Mouse (Mus musculus) liver, embryonic 15.5 days (tissue): ENCODE results near the gene Vps16. TPM values are rescaled to one million over a fixed set of nuclear protein-coding genes. Genes with fewer than 3 reads are reported as not detected.

ENCODE experiments used
- ATAC-seq: fragments of 200-750 bp; cut with Nextera tagmentation; 2 replicates; pipeline ENCODE4 v1.8.0; 2017; ENCODE audit warnings: moderate number of reproducible peaks, mild to moderate bottlenecking, moderate library complexity; ENCODE audit not compliant: insufficient read depth
- H3K27ac ChIP-seq: fragments of 300-500 bp; sonication (generic); replicated peaks from 2 replicates; pipeline ENCODE4 v1.5.1; 2015; ENCODE audit warnings: mild to moderate bottlenecking, inconsistent platforms
- H3K27me3 ChIP-seq: fragments of 300-500 bp; sonication (generic); 2 replicates; pipeline ENCODE4 v1.6.1; 2015; ENCODE audit warnings: mild to moderate bottlenecking, inconsistent platforms
- H3K36me3 ChIP-seq: fragments of 300-500 bp; sonication (generic); replicated peaks from 2 replicates; pipeline ENCODE4 v1.6.1; 2015; ENCODE audit warnings: moderate library complexity, mild to moderate bottlenecking, inconsistent platforms
- H3K4me1 ChIP-seq: fragments of 300-500 bp; sonication (generic); replicated peaks from 2 replicates; pipeline ENCODE4 v1.6.1; 2015; ENCODE audit warnings: inconsistent platforms
- H3K4me2 ChIP-seq: fragments of 300-500 bp; sonication (generic); 2 replicates; pipeline ENCODE4 v1.6.1; 2015; ENCODE audit warnings: moderate library complexity, mild to moderate bottlenecking, inconsistent platforms
- H3K4me3 ChIP-seq: fragments of 300-500 bp; sonication (generic); replicated peaks from 2 replicates; pipeline ENCODE4 v1.5.1; 2015; ENCODE audit warnings: mild to moderate bottlenecking, inconsistent platforms
- H3K9ac ChIP-seq: fragments of 300-500 bp; sonication (generic); 2 replicates; pipeline ENCODE4 v1.6.1; 2015; ENCODE audit warnings: moderate library complexity, mild to moderate bottlenecking, inconsistent platforms
- H3K9me3 ChIP-seq: fragments of 300-500 bp; sonication (generic); replicated peaks from 2 replicates; pipeline ENCODE4 v1.6.1; 2016; ENCODE audit warnings: inconsistent platforms
- WGBS: fragments of 180-500 bp; shearing (Covaris S2); methylation state at CpG from one replicate; pipeline ENCODE4 v1.1.7; 2015; ENCODE audit warnings: mixed read lengths; ENCODE audit not compliant: insufficient replicate concordance; 5-methylcytosine and 5-hydroxymethylcytosine counted together
- polyA plus RNA-seq: library from polyadenylated mRNA; unstranded; fragments of >200 nt; fragmentation: Nextera tagmentation; extraction: Ambion mirVana; gene quantifications from 2 replicates; pipeline ENCODE4 v1.2.1, GENCODE M21; 2015

Gene Vps16
- polyA plus RNA-seq, 1 experiment from 2014 or later, result 35.0 TPM

GRCm38 (mm10) chr2:130449794-130450433 lies 25.8 kb downstream of the Vps16 start, which contains the start of gene Ptpra:
Ptpra (plus strand) TSS chr2:130450278.
- peak within 1 kb of the TSS; percentile 96 for H3K4me2 ChIP-seq
- H3K27me3 ChIP-seq, result peaks cover 20% of the 10 kb centered on the region
- peaks cover 50% of the 10 kb centered on the region for H3K4me1 ChIP-seq
- peak within 1 kb of the TSS; percentile 94 for H3K4me3 ChIP-seq
- 0 out of 2 replicates have a peak, but pooled peaks cover 3% of the 10 kb centered on the region for H3K36me3 ChIP-seq
- peak; percentile 98 for ATAC-seq
- H3K9me3 ChIP-seq, result no peaks in the 10 kb centered on the region
- peak within 1 kb of the TSS; percentile 90 for H3K27ac ChIP-seq
- WGBS, result under 1% methylated on average over 49 of the region's 50 CpGs
- peak within 1 kb of the TSS; percentile 91 for H3K9ac ChIP-seq

DNA sequence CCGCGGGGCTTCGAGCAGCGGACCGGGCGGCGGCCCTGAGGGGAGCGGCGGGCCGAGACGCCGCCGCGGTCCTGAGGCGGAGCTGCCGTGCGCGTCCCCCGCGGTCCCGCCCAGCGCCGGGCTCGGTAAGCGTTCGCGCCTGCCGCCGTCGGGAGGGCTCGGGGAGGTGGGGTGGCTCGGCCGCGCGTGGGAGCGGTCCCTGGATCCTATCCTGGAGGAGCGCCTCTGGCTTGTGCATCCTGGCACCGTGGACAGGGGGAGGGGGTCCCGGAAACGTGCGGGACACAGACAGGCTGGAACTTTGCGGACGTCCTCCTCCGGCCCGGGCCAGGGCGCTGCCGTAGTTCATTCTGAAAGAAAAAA lies 26.3 kb downstream of the Vps16 start:
- H3K36me3 ChIP-seq, result no peaks in the 10 kb centered on the region
- H3K27me3 ChIP-seq, result peaks cover 20% of the 10 kb centered on the region
- H3K4me3 ChIP-seq, result peak overlapping the region; percentile 94
- peak overlapping the region; percentile 91 for H3K9ac ChIP-seq
- under 1% methylated on average over 47 of the region's 47 CpGs for WGBS
- H3K9me3 ChIP-seq, result no peaks in the 10 kb centered on the region
- peaks cover 52% of the 10 kb centered on the region for H3K4me1 ChIP-seq
- ATAC-seq, result peak; percentile 95
- H3K4me2 ChIP-seq, result peak overlapping the region; percentile 96
- peak overlapping the region; percentile 90 for H3K27ac ChIP-seq

DNA sequence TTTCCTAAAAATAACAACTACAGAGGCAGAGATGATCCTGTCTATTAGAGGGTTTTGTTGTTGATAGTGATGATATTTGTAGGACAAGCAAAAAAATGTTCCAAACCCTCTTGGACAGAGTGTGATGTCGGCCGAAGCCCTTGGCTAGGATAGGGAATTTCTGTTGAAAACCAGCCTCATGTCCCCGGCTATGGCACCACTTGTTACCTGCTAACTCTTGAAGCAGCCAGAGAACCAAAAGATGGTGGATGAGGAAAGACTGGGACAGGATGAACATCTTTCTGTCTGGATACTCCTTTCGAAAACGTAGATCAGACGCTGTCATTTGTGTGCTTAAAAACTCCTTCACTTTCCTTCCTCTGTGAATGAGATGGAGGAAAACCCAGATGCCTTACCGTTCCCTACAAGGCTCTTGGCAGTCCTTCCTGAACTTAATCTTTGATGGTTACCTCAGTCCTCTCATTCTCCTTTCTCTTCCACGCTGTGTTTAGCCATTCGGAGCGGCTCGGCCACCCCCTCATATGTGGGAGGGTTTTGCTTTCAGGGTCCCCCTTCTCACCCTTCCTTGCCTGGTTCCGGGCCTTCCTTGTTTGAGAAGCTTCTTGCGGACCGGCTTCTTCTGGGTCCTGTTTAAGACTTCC lies 27.1 kb downstream of the Vps16 start:
- Histone ChIP-seq H3K4me1 (peaks cover 56% of the 10 kb centered on the region), H3K27ac (no peak overlapping the region), H3K4me3 (peak overlapping the region; percentile 94), H3K36me3 (no peaks in the 10 kb centered on the region), H3K9ac (peak overlapping the region; percentile 91), H3K4me2 (peak overlapping the region; percentile 96), H3K27me3 (peaks cover 20% of the 10 kb centered on the region), H3K9me3 (no peaks in the 10 kb centered on the region)
- WGBS, result 72% methylated on average over 14 of the region's 14 CpGs
- ATAC-seq, result no peak

DNA sequence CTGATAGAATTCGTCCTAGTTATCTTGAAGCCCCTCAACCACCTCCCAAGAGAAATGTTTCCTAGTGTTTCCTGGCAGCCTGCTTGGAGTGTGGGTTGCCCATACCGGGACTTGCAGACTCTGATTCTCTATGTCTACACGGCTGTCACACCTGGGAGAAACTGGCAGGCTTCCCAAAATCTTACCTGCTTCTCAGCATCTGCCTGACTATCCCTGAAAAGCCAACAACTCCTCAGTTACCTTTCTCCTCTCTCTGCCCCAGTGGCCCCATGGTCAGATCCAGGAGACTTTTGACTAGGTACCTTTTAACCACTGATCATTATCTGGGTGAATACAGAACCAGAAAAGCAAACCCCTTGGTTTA lies 27.6 kb downstream of the Vps16 start:
- peaks cover 56% of the 10 kb centered on the region for H3K4me1 ChIP-seq
- no peak overlapping the region for H3K9ac ChIP-seq
- no peaks in the 10 kb centered on the region for H3K9me3 ChIP-seq
- H3K4me3 ChIP-seq, result peak overlapping the region; percentile 94
- H3K27me3 ChIP-seq, result peaks cover 20% of the 10 kb centered on the region
- peak overlapping the region; percentile 96 for H3K4me2 ChIP-seq
- 64% methylated on average over 3 of the region's 3 CpGs for WGBS
- ATAC-seq, result no peak
- no peaks in the 10 kb centered on the region for H3K36me3 ChIP-seq
- no peak overlapping the region for H3K27ac ChIP-seq

- 48% methylated on average over 2 of the region's 2 CpGs for WGBS
- H3K27me3 ChIP-seq, result peaks cover 20% of the 10 kb centered on the region
- H3K9ac ChIP-seq, result 0 out of 2 replicates have a peak overlapping the region, but pooled peaks have one; percentile 2
- H3K27ac ChIP-seq, result 0 out of 2 replicates have a peak overlapping the region, but pooled peaks have one; percentile 10
- H3K36me3 ChIP-seq, result no peaks in the 10 kb centered on the region
- no peak for ATAC-seq
- H3K4me2 ChIP-seq, result no peak overlapping the region
- H3K9me3 ChIP-seq, result no peaks in the 10 kb centered on the region
- H3K4me1 ChIP-seq, result peaks cover 56% of the 10 kb centered on the region
- H3K4me3 ChIP-seq, result no peak overlapping the region
Observed at GRCm38 (mm10) chr2:130452266-130452665, 28.1 kb downstream of the Vps16 start.

DNA sequence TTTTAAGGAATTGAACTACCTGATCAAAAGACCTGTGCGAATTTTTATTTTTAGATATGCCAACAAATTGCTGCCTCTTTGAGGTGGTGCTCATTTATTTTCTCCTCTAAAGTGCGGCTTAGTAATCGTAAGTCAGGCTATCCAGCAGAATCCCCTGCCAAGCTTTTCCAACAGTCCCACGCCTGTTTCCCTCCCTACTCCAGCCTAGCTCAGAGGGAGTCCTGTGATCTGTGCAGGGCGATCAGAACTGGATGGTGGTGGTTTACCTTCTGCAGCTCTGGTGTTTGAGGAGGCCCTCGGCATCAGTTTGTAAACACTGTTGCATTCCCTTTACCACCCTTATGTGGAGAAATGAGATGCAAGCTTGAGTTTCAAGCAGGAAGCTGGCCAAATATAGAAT lies 29.3 kb downstream of the Vps16 start:
- 72% methylated on average over 6 of the region's 6 CpGs for WGBS
- Histone ChIP-seq H3K4me1 (peaks cover 56% of the 10 kb centered on the region), H3K4me2 (no peak overlapping the region), H3K9me3 (no peaks in the 10 kb centered on the region), H3K27ac (no peak overlapping the region), H3K9ac (no peak overlapping the region), H3K27me3 (peaks cover 15% of the 10 kb centered on the region), H3K36me3 (no peaks in the 10 kb centered on the region), H3K4me3 (no peak overlapping the region)
- ATAC-seq, result no peak

- Histone ChIP-seq H3K36me3 (no peaks in the 10 kb centered on the region), H3K4me3 (no peak overlapping the region), H3K27ac (no peak overlapping the region), H3K9ac (no peak overlapping the region), H3K4me1 (peaks cover 45% of the 10 kb centered on the region), H3K9me3 (no peaks in the 10 kb centered on the region), H3K4me2 (no peak overlapping the region), H3K27me3 (0 out of 2 replicates have a peak, but pooled peaks cover under 1% of the 10 kb centered on the region)
- no peak for ATAC-seq
- WGBS, result 56% methylated on average over 6 of the region's 6 CpGs
Observed at GRCm38 (mm10) chr2:130454748-130455370, 30.7 kb downstream of the Vps16 start.

- no peak overlapping the region for H3K9ac ChIP-seq
- H3K27me3 ChIP-seq, result no peaks in the 10 kb centered on the region
- no peak overlapping the region for H3K4me2 ChIP-seq
- no peak for ATAC-seq
- 63% methylated on average over 3 of the region's 3 CpGs for WGBS
- no peak overlapping the region for H3K27ac ChIP-seq
- H3K36me3 ChIP-seq, result no peaks in the 10 kb centered on the region
- H3K4me3 ChIP-seq, result no peak overlapping the region
- H3K9me3 ChIP-seq, result no peaks in the 10 kb centered on the region
- peaks cover 30% of the 10 kb centered on the region for H3K4me1 ChIP-seq
Observed at GRCm38 (mm10) chr2:130457871-130458270, 33.7 kb downstream of the Vps16 start.

DNA sequence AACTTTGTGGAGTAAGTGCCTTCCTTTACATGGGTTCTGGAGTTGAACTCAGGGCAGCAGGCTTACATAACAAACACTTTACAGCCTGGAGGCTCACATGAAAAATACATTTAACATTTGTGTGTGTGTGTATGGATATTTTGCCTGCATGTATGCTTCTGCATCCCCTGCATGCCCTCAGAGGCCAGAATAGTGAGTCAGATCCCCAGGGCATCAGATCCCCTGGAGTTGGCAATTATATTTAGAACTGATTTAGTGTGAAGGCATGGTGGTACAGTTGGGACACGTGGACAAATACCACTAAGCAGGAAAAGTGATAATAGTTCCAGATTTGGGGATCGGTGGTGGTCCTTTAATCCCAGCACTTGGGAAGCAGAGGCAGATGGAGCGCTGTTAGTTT lies 35.4 kb downstream of the Vps16 start:
- Histone ChIP-seq H3K4me3 (no peak overlapping the region), H3K9ac (no peak overlapping the region), H3K4me1 (peaks cover 25% of the 10 kb centered on the region), H3K27me3 (no peaks in the 10 kb centered on the region), H3K9me3 (no peaks in the 10 kb centered on the region), H3K4me2 (no peak overlapping the region), H3K27ac (no peak overlapping the region), H3K36me3 (no peaks in the 10 kb centered on the region)
- no peak for ATAC-seq
- WGBS, result 83% methylated on average over 3 of the region's 3 CpGs

- H3K36me3 ChIP-seq, result no peaks in the 10 kb centered on the region
- H3K4me1 ChIP-seq, result peaks cover 25% of the 10 kb centered on the region
- WGBS, result 55% methylated on average over 15 of the region's 15 CpGs
- no peak overlapping the region for H3K4me3 ChIP-seq
- H3K4me2 ChIP-seq, result no peak overlapping the region
- H3K27ac ChIP-seq, result no peak overlapping the region
- no peak for ATAC-seq
- no peak overlapping the region for H3K9ac ChIP-seq
- H3K9me3 ChIP-seq, result no peaks in the 10 kb centered on the region
- H3K27me3 ChIP-seq, result no peaks in the 10 kb centered on the region
Observed at GRCm38 (mm10) chr2:130461287-130462071, 37.3 kb downstream of the Vps16 start.

DNA sequence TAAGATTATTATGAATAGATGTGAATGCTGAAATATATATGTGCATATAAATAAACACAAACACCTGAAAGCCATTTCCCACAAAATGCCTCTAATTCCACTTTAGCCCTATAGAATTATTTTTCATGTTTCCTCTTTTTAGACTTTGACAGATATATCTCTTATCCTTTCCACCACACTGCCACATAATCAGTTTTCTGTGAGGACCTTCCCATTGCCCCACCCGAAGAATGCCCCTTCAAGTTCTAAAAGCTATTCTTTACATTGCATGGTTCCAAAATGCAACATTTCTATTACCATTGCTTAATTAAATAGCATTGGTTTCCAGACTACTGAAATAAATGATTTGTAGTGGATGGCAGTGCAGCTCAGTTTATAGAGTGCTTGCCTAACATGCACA lies 42.3 kb downstream of the Vps16 start:
- no peak overlapping the region for H3K4me2 ChIP-seq
- 24% methylated on average over 1 of the region's 1 CpGs for WGBS
- H3K27me3 ChIP-seq, result no peaks in the 10 kb centered on the region
- no peak for ATAC-seq
- no peak overlapping the region for H3K27ac ChIP-seq
- H3K36me3 ChIP-seq, result no peaks in the 10 kb centered on the region
- no peak overlapping the region for H3K4me3 ChIP-seq
- peaks cover 66% of the 10 kb centered on the region for H3K4me1 ChIP-seq
- H3K9ac ChIP-seq, result no peak overlapping the region
- H3K9me3 ChIP-seq, result no peaks in the 10 kb centered on the region
